Mouse (Mus musculus) forebrain, postnatal 0 days (tissue): ENCODE data around the gene Fermt3. TPM values are rescaled to one million over a fixed set of nuclear protein-coding genes. Genes with fewer than 3 reads are reported as not detected.
"Not testable (repeated sequence)": the region's sequence is repeated elsewhere in the genome, so short reads cannot be mapped to it uniquely, and the experiment has no call there.

Source experiments
- ATAC-seq: fragments of 200-750 bp; cut with Nextera tagmentation; 2 replicates; pipeline ENCODE4 v1.8.0; 2017; ENCODE audit warnings: mild to moderate bottlenecking, moderate library complexity
- DNase-seq: peaks from one replicate; pipeline ENCODE4 v3.0.0-alpha.2; 2015
- H3K27ac ChIP-seq: fragments of 300-500 bp; sonication (generic); 2 replicates; pipeline ENCODE4 v1.5.1; 2014; ENCODE audit warnings: low read depth, mild to moderate bottlenecking, antibody characterized with exemption, low read length, moderate library complexity, mixed read lengths
- H3K27me3 ChIP-seq: fragments of 300-500 bp; sonication (generic); 2 replicates; pipeline ENCODE4 v1.6.1; 2014; ENCODE audit warnings: mild to moderate bottlenecking, low read length, mixed read lengths; ENCODE audit not compliant: insufficient read depth
- H3K36me3 ChIP-seq: fragments of 300-500 bp; sonication (generic); 2 replicates; pipeline ENCODE4 v1.6.1; 2014; ENCODE audit warnings: mild to moderate bottlenecking, moderate library complexity; ENCODE audit not compliant: insufficient read depth
- H3K4me1 ChIP-seq: fragments of 300-500 bp; sonication (generic); 2 replicates; pipeline ENCODE4 v1.6.1; 2014; ENCODE audit warnings: antibody characterized with exemption; ENCODE audit not compliant: insufficient read depth
- H3K4me2 ChIP-seq: fragments of 300-500 bp; sonication (generic); 2 replicates; pipeline ENCODE4 v1.6.1; 2014; ENCODE audit warnings: low read depth, mild to moderate bottlenecking, moderate library complexity
- H3K4me3 ChIP-seq: fragments of 300-500 bp; sonication (generic); 2 replicates; pipeline ENCODE4 v1.5.1; 2014; ENCODE audit warnings: low read depth, low read length, mixed read lengths
- H3K9ac ChIP-seq: fragments of 300-500 bp; sonication (generic); 2 replicates; pipeline ENCODE4 v1.6.1; 2014; ENCODE audit warnings: mild to moderate bottlenecking
- H3K9me3 ChIP-seq: fragments of 300-500 bp; sonication (generic); 2 replicates; pipeline ENCODE4 v1.6.1; 2016; ENCODE audit warnings: low read length
- CTCF ChIP-seq: sonication (generic); IDR thresholded peaks from 2 replicates; pipeline ENCODE4 v1.5.1; 2016; ENCODE audit warnings: antibody characterized with exemption, control low read depth, low read depth
- WGBS: fragments of 180-500 bp; shearing (Covaris S2); extraction: QIAGEN DNeasy Blood & Tissue Kit; methylation state at CpG from one replicate; pipeline ENCODE4 v1.1.7; 2014; 5-methylcytosine and 5-hydroxymethylcytosine counted together
- polyA plus RNA-seq: library from polyadenylated mRNA; unstranded; fragments of >200 nt; fragmentation: Nextera tagmentation; extraction: Ambion mirVana; gene quantifications from 2 replicates; pipeline ENCODE4 v1.2.1, GENCODE M21; 2015
- total RNA-seq: library from RNA; depleted of rRNA; stranded (reverse); fragments of >200 nt; gene quantifications from 2 replicates; pipeline ENCODE4 v1.2.3, GENCODE M21; 2014

Gene Fermt3
- total and polyA plus RNA-seq, 2 experiments from 2014 or later: 3.6 to 6.0 TPM

DNA sequence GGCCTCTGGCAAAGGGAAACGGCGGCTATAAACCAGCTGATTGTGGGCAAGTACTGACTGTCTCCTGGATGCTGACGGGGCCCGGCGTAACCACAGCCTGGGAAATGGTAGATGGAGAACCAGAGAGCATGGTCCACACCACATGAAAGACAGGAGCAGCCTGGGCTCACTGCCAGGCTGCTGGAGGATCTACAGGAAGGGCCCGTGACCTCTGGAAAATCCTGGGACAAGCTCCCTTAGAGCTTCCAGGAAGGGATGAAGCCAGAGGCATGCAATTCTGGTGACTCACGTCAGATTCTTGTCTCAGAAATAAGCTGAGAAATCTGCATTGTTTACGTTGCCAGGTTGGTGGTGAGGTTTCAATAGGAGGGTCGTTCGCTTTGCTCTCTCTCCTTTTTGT lies 35.5 kb upstream of the Fermt3 start:
- no peaks in the 10 kb centered on the region for H3K9me3 ChIP-seq
- H3K27ac ChIP-seq: no peak overlapping the region
- no peak for ATAC-seq
- no peak overlapping the region for H3K4me3 ChIP-seq
- peaks cover 5% of the 10 kb centered on the region for H3K4me1 ChIP-seq
- no peak overlapping the region for H3K4me2 ChIP-seq
- WGBS: 65% methylated on average over 10 of the region's 10 CpGs
- no peak for DNase-seq
- H3K36me3 ChIP-seq: no peaks in the 10 kb centered on the region
- no peaks in the 10 kb centered on the region for H3K27me3 ChIP-seq
- no peak overlapping the region for H3K9ac ChIP-seq
- TF ChIP-seq CTCF: no peak

DNA sequence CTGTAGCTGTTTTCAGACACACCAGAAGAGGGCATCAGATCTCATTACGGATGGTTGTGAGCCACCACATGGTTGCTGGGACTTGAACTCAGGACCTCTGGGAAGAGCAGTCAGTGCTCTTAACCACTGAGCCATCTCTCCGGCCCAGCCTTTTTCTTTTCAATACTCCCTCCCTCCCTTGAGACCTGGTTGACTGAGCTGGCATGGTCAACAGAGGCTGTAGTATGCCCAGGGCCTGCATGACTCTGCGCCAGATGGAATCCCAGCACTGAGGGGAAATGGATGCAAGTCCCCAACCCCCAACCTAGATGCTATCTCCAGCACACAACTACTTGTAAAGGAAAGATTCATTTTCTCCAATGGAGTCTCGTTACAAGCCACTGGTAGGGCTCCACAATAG lies 34.1 kb upstream of the Fermt3 start:
- H3K27me3 ChIP-seq, ATAC-seq, H3K9ac ChIP-seq, H3K4me3 ChIP-seq, H3K36me3 ChIP-seq, H3K4me2 ChIP-seq, H3K27ac ChIP-seq, H3K4me1 ChIP-seq, DNase-seq, H3K9me3 ChIP-seq: not testable (repeated sequence)
- WGBS: 73% methylated on average over 4 of the region's 4 CpGs

DNA sequence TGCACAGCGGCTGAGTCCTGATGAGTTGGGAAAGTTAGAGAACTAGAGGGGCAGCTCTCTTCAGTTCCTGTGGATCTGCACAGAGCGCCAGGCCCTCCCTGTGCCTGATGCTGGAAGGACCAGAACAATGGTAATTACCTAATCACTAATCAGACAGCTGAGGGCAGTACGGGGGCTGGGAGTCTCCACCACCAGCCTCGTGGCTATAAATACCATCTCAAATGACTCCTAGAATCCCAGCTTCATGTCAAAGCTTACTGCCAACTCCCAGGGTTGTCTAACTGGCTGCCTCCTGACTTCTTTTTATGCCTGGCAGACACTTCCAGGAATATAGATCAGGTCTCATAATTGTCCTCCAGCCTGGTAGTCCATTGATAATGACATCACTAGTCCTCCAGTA lies 25.4 kb upstream of the Fermt3 start:
- ATAC-seq: no peak
- 32% methylated on average over 4 of the region's 4 CpGs for WGBS

DNA sequence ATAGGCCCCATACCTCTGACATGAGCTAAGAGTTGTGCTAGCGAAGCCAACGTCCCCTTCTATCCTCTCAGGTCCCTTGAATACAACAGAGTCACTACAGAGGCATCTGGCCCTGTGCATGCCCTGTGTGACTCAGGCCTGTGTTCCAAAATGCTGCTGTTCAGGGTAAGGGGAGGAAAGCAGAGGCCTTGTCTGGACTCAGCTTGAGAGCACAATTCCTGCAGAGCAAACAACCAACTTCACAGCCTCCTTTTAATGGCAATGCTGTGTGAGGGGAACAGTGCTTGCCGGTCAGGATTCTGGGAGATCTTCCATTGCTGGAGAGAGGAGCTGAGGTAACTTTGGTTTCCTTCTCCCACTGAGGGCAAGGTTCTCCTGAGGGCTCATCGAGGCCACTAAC lies 25.0 kb upstream of the Fermt3 start:
- no peak for ATAC-seq
- WGBS: 72% methylated on average over 4 of the region's 4 CpGs
- no peaks in the 10 kb centered on the region for H3K4me1 ChIP-seq
- H3K36me3 ChIP-seq: no peaks in the 10 kb centered on the region
- DNase-seq: no peak
- no peak overlapping the region for H3K4me2 ChIP-seq
- no peak overlapping the region for H3K9ac ChIP-seq
- H3K4me3 ChIP-seq: no peak overlapping the region
- no peak for TF ChIP-seq CTCF
- H3K9me3 ChIP-seq: no peaks in the 10 kb centered on the region
- no peak overlapping the region for H3K27ac ChIP-seq
- no peaks in the 10 kb centered on the region for H3K27me3 ChIP-seq

More for the DNA sequence above, 25.4 kb upstream of the Fermt3 start:
- Histone ChIP-seq H3K27me3 (no peaks in the 10 kb centered on the region), H3K9ac (no peak overlapping the region), H3K36me3 (no peaks in the 10 kb centered on the region), H3K4me3 (no peak overlapping the region), H3K4me2 (no peak overlapping the region), H3K9me3 (no peaks in the 10 kb centered on the region), H3K27ac (no peak overlapping the region), H3K4me1 (no peaks in the 10 kb centered on the region)
- DNase-seq: no peak
- no peak for TF ChIP-seq CTCF

DNA sequence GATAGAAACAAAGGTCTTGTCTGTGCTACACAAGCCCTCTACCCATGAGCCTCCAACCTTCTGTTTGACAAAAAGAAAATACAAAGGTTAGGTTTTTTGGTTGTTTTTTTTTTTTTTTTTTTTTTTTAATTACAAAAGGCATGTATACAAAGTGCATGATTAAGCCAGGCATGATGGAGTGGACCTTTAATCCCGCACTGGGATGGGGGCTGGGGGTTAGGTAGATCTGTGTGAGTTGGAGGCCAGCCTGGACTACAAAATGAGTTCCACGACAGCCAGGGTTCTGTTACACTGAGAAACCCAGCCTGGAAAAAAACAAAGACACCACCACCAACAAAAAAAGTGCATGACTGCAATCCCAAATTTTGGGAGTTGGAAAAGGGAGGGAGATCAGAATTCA lies 21.9 kb upstream of the Fermt3 start:
- ATAC-seq (no peak), DNase-seq (no peak)
- H3K4me2 ChIP-seq: no peak overlapping the region
- TF ChIP-seq CTCF: no peak
- no peak overlapping the region for H3K27ac ChIP-seq
- no peaks in the 10 kb centered on the region for H3K9me3 ChIP-seq
- H3K27me3 ChIP-seq: no peaks in the 10 kb centered on the region
- H3K9ac ChIP-seq: no peak overlapping the region
- peaks cover 8% of the 10 kb centered on the region; the same call in 1 of the 2 replicates for H3K4me1 ChIP-seq
- no peaks in the 10 kb centered on the region for H3K36me3 ChIP-seq
- H3K4me3 ChIP-seq: no peak overlapping the region
- WGBS: 86% methylated on average over 2 of the region's 2 CpGs

DNA sequence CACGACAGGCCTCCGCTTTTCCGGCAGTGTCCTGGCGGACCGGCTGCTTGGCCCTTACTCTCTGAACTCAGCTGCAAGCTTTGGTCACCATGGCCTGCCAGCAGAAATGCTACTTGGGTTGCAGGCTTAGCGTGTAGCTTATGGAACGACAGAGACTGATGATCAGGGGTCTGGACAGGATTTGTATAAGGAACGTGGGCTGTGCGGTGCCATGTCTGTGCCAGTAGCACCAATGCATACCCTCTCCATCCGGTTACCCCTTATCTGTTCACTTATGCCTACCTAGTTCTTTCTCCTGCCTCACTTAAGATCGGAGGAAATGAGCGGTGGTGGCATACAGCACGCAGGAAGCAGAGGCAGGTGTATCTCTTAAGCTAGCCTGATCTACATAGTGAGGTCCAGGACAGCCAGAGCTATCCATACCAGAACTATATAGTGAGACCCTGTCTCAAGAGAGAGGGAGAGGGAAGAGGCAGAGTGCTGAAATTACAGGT lies 21.4 kb upstream of the Fermt3 start:
- H3K9ac ChIP-seq: peak overlapping the region; percentile 55
- H3K27ac ChIP-seq: peak overlapping the region; percentile 84
- TF ChIP-seq CTCF: no peak
- peaks cover 8% of the 10 kb centered on the region; the same call in 1 of the 2 replicates for H3K4me1 ChIP-seq
- H3K36me3 ChIP-seq: no peaks in the 10 kb centered on the region
- no peaks in the 10 kb centered on the region for H3K9me3 ChIP-seq
- no peaks in the 10 kb centered on the region for H3K27me3 ChIP-seq
- peak overlapping the region; percentile 51 for H3K4me2 ChIP-seq
- DNase-seq: no peak
- H3K4me3 ChIP-seq: peak overlapping the region; percentile 43
- WGBS: 25% methylated on average over 13 of the region's 13 CpGs
- ATAC-seq: no peak

DNA sequence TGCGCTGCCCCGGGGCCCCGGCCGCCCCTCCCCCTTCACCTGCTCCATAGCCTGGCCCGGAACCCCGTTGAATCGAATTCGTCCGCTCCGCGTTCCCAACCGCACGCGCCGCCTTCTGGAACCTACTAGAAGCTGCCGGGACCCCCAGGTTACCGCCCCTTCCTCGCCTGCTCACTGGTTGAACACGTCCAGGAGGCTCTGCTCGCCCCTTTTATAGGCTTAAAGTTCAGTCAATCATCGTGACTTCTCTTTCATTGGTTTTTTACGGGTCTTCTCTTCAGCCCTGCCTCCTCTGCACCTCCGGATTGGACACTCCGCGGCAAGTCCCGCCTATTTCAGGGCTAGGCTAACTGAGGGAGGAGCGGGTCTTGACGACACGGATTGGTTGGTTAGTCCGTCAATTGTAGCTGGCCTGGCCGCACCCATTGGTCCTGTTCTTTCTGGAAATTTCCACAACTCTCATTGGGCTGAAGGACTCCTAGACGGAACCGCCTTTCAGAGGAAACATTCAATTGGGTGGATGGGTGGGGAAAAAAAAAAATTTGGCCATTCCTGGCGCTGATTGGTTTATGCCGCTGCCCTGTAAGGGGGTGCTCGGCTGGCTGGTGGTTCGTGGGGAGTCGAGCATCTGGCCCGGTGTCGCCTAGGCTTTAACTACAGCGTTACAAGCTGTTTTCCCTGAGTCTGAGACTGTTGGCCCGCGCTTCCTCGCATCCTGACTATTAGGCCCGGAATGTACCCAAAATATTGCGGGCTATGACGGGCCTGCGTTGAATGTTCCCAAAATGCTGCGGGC lies 20.8 kb upstream of the Fermt3 start, which contains the start of gene Stip1:
Stip1 (minus strand) TSS at position 127 of the 796 bp plus-strand sequence.
- ATAC-seq (peak; percentile 98), DNase-seq (peak; percentile 99)
- H3K4me3 ChIP-seq: peak within 1 kb of the TSS; percentile 88
- peak within 1 kb of the TSS; percentile 94 for H3K27ac ChIP-seq
- no peaks in the 10 kb centered on the region; the same call in 1 of the 2 replicates for H3K36me3 ChIP-seq
- no peaks in the 10 kb centered on the region for H3K9me3 ChIP-seq
- TF ChIP-seq CTCF: peak; percentile 65
- H3K4me2 ChIP-seq: peak within 1 kb of the TSS; percentile 70
- H3K27me3 ChIP-seq: no peaks in the 10 kb centered on the region
- peak within 1 kb of the TSS; percentile 86 for H3K9ac ChIP-seq
- peaks cover 8% of the 10 kb centered on the region; the same call in 1 of the 2 replicates for H3K4me1 ChIP-seq
- WGBS: under 1% methylated on average over 47 of the region's 49 CpGs
